Mouse (Mus musculus) bone marrow macrophage, adult 2 months (primary cell): ENCODE data around the gene Farp1. TPM values are rescaled to one million over a fixed set of nuclear protein-coding genes. Genes with fewer than 3 reads are reported as not detected.

Experiments used
- H3K27ac ChIP-seq: 2 replicates; pipeline ENCODE4 v1.5.1; 2012; ENCODE audit warnings: low read depth, low read length; ENCODE audit not compliant: insufficient read depth
- H3K4me1 ChIP-seq: 2 replicates; pipeline ENCODE4 v1.6.1; 2012; ENCODE audit warnings: low read length; ENCODE audit not compliant: control insufficient read depth, insufficient read depth
- H3K4me3 ChIP-seq: 2 replicates; pipeline ENCODE4 v1.5.1; 2012; ENCODE audit warnings: mild to moderate bottlenecking, low read length, moderate library complexity; ENCODE audit not compliant: insufficient read depth
- CTCF ChIP-seq: IDR thresholded peaks from 2 replicates; pipeline ENCODE4 v1.5.1; 2012; ENCODE audit warnings: low read depth, mild to moderate bottlenecking, low read length, moderate library complexity
- POLR2A ChIP-seq: IDR thresholded peaks from 2 replicates; pipeline ENCODE4 v1.6.1; 2012; ENCODE audit warnings: mild to moderate bottlenecking, low read depth, low read length, borderline replicate concordance
- polyA plus RNA-seq: library from polyadenylated mRNA; stranded (reverse); fragments of >200 nt; gene quantifications from 2 replicates; pipeline ENCODE4 v1.2.4, GENCODE M21; 2012; ENCODE audit not compliant: missing spikeins, insufficient read depth, insufficient read length

The Farp1 gene
- polyA plus RNA-seq, 1 experiment: 0.55 TPM

DNA sequence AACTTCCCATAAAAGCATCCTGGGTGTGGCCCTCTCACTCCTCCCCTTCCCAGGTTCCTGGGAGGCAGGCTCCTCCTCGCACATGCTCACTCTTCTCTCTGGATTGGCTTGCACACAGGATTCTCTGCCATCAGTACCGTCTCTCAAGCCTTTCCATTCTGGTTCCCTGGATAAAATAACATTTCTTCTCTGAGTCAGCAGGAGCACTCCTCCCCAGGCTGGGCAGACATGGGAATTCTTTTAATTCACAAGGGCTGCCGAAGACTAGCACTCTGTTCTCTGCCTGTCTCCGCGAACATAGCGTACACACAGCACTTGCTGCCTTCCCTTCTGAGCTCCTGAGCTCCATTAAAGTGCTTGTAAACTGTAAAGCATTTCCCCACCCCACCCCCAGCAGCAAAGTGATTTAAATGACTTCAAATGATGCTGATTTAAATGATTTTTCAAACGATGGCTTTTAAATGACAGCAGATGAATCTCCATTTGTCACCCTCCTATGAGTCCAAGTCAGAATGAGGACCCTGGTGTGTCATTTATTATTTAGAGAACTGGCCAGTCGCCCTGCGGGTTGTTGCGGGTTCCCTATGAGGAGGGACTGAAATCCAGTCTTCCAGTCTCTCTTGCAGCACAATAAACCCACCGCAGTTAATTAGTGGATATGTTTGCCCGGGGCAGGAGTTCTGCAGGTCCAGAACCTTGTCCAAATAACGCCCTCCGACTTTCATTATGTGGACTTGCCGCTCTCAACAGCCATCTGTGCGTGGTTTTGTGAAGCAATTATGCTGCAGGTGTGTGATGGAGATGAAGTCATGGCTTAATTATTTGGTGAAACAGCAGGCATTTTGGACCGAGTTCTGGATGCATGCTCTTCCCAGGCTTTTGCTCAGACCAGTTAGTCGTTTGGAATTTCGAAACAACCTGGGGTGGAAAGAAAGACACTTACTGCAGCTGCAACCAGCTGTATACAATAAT is 137.4 kb downstream of the Farp1 start:
- TF ChIP-seq CTCF: no peak
- Histone ChIP-seq H3K27ac (no peak overlapping the region), H3K4me1 (no peaks in the 10 kb centered on the region), H3K4me3 (no peak overlapping the region)

DNA sequence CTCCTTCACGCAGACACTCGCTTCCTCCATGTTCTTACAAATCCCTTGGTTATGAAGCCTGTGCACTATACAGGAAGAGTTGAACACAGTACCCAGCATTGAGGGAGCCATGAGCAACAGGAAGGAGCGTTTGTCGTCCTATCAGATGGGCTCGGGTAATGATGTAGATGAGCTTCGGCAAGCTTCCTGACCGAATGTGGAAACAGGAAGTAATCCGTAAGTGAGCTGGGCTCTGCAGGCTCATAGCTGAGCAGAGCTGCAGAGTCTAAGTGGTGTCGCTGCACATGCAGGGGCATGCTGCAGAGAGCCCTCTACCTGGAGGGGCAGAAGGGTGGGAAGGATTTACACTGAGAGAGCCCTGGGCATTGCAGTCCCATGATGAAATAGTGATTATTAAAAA is 140.4 kb downstream of the Farp1 start:
- Histone ChIP-seq H3K4me1 (no peaks in the 10 kb centered on the region), H3K27ac (no peak overlapping the region), H3K4me3 (no peak overlapping the region)
- TF ChIP-seq POLR2A (no peak), CTCF (no peak)

DNA sequence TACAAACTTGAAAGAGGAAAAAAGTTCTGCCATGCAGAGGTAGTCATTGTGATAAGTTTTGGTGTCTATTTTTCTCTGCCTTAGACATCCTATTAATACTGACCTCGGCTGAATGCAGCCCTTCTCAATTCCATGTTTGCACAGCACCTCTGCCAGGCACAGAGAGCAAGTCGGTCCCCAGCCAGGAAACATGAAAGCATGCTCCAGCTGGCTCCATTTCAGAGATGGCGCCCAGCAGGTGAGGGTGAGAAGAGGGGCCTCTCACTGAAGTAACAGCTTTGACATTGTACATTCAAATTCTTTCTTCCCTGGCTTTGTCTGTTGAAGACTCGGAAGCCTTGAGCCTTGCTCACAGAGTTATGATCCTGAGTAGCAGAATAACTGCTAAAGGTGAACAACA is 140.9 kb downstream of the Farp1 start:
- TF ChIP-seq POLR2A (no peak), CTCF (no peak)
- Histone ChIP-seq H3K4me3 (no peak overlapping the region), H3K4me1 (no peaks in the 10 kb centered on the region), H3K27ac (no peak overlapping the region)

DNA sequence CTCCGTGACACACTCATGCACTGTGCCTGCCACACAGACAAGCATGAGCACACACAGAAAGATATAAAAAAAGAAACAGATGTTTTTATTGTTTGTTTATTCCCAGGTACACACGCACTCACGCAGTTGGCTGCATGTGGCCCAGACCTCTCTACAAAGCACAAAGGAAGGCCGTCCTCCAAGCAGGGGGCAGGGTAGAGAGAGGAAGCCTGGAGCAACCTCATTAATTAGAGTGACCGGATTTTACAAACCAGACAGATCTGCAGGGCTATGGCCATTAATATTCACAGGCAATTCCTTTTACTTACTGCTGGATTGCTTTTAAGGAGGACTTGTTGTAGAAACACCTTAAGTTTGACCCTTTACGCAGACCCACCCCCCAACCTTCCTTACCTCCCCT is 142.9 kb downstream of the Farp1 start:
- no peak overlapping the region for H3K27ac ChIP-seq
- no peaks in the 10 kb centered on the region for H3K4me1 ChIP-seq
- no peak for TF ChIP-seq POLR2A
- TF ChIP-seq CTCF: no peak
- no peak overlapping the region for H3K4me3 ChIP-seq

DNA sequence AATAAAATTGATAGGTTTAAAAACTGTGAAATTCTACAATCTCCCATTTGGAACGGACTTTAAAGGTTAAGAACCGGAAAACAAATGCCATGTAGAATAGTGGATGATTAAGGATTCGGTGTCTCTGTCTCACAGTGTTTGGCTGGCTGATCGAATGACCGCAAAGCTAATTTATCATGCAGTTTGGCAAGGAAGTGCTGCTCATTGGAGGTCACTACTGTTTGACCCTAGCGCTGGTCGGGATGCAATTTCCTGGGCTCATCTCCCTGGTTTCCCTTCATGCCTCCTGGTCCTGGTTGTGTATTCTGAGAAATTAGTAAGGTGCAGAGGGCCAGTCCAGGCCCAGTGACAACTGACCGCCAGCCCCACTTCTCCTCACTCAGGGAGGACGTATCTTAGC is 145.6 kb downstream of the Farp1 start:
- TF ChIP-seq CTCF (no peak), POLR2A (no peak)
- H3K4me3 ChIP-seq: no peak overlapping the region
- H3K4me1 ChIP-seq: no peaks in the 10 kb centered on the region
- H3K27ac ChIP-seq: no peak overlapping the region

DNA sequence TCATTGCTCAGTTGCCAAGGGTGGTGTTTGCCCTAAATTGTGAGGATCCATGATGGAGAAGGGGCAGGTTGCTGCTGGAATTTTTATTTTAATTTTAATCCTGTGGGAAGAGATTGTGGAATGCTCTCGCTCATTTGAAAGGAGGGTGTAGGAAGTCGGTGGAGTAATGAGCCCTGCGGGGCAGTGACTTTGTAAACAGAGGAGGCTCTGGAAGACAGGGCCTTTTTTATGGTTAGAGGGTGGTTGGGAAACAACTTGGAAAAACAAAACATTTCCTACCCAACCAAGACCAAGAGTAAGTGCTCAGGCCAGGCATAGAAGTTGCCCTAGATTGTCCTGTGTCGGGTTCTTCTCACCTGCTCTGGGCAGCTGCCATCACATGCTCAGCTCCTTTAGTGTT is 146.8 kb downstream of the Farp1 start:
- TF ChIP-seq CTCF: no peak
- TF ChIP-seq POLR2A: no peak
- no peak overlapping the region for H3K27ac ChIP-seq

DNA sequence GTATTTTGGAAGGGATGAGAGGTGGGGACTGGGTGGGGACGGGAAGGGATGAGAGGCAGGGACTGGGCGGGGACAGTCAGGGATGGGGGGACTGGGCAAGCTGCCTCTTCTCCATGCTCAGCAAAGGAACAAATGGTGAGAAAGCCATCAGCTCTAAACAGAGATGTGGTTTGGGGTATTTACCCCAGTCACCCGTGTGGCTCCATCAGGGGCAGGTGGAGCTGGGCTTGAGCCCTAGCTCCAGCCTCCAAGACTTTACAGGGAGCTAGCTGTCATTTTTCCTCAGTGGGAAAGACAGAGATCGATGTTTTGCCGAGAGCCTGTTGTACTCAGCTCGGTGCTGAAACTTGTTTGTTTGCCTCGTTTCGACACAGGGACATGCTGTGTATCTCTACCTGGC is 148.0 kb downstream of the Farp1 start:
- TF ChIP-seq POLR2A: no peak
- no peak for TF ChIP-seq CTCF
- H3K4me3 ChIP-seq: no peak overlapping the region
- no peak overlapping the region for H3K27ac ChIP-seq
- no peaks in the 10 kb centered on the region for H3K4me1 ChIP-seq

More for the DNA sequence above, 146.8 kb downstream of the Farp1 start:
- Histone ChIP-seq H3K4me3 (no peak overlapping the region), H3K4me1 (no peaks in the 10 kb centered on the region)

DNA sequence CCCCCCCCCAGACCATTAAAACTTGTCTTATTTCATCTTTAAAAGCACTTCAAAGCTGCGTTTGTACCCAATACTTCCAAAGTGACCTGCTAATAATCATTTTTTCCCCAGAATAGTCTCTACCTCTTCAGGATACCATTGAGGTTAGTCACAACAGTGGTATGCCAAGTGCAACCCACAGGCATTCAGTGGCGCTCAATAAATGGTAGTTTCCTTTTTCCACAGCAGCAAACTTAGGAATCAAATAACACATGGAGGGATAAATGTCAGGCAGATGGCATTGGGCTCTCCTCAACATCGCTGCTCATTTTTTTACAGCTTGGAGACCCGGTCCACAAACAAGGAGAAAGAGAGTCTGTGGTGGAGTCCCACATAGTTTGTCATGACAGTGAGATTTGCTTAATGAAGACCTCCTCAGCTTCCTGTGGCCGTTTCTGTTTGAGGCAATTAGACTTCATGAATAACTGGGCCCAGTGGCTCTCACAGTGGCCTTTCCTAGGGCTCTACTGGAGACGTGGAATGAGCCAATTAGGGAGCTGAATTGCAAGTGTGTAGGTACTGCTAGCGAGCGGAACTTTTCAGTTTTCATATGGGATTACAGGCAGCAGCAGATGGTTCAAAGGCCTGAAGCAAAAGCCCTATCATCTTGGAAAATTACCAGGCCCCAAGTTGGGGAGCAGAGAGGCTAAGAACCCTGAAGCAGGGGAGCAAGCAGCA is 148.6 kb downstream of the Farp1 start:
- TF ChIP-seq CTCF (no peak), POLR2A (no peak)
- no peak overlapping the region for H3K27ac ChIP-seq

DNA sequence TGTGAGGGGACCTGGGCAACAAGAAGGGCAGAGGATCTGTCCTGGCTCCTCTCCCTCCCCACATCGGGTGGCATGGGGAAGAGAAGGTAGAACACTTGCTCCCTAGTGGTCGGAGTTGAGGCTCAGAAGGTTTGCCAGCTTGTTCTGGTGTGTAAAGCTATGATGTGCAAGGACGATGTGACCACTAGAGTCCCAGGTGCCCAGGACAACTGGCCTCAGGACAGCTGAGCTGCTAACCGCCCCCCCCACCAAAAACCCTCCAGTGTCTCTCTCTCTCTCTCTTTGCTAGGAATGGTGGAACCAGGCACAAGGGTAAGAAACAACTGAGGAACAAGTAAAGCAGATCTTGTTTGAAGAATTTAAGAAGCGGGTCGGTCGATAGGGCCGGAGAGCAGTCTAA is 149.4 kb downstream of the Farp1 start:
- Histone ChIP-seq H3K27ac (no peak overlapping the region), H3K4me3 (no peak overlapping the region), H3K4me1 (no peaks in the 10 kb centered on the region)
- TF ChIP-seq POLR2A (no peak), CTCF (no peak)

More for the DNA sequence above, 148.6 kb downstream of the Farp1 start:
- Histone ChIP-seq H3K4me3 (no peak overlapping the region), H3K4me1 (no peaks in the 10 kb centered on the region)

DNA sequence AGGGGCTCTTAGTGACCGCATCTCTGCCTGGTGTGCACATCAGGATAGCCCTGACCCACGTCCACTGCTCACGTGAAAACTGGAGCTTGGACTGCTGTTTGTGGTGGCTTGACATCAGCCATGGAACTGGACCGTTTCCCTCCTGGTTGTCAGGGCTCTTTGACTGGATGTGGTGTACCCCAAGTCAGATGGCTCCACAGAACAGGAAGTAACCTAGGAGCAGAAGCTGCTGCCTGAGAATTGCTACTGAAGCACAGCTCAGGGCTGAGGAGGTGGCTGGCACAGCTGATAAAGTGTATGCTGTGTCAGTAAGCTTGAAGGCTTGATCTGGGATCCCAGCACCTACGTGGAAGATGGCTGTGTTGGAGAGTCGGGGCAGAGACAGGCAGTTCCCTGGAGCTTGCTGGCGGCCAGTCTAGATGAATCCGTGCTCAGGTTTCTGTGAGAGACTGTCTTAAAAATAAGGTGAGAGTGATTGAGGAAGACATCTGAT is 151.4 kb downstream of the Farp1 start:
- Histone ChIP-seq H3K27ac (no peak overlapping the region), H3K4me3 (no peak overlapping the region)

More for the DNA sequence above, 151.4 kb downstream of the Farp1 start:
- TF ChIP-seq CTCF: no peak
- H3K4me1 ChIP-seq: no peaks in the 10 kb centered on the region
